Mouse (Mus musculus): ENCODE data around the gene Fam227b.

DNA sequence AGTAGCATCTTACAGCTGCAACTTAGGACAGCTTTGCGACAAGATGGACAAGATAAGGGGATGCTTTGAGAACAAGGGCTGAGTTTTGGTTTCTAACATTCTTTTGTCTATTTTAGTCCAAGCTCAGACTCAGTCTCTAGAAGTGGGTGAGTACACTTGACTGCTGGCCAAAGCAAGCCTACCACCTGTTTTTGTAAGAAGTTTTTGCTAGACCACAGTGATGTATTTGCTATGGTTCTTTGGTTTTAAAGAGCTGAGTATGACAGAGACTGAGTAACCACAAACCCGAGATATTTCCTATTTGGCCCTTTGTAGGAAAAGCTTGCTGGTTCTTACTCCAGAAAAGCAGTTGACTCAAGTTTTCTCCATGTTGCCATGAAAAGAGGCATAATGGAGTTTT lies 203.6 kb downstream of the Fam227b start:
- TF ChIP-seq POLR2A (IDR thresholded peaks at IDR 0.05; ENCODE audit: low read depth, low read length) (no peak), CTCF (IDR thresholded peaks at IDR 0.05; ENCODE audit: borderline replicate concordance, insufficient read depth, low read length) (no peak)

All from embryonic fibroblast, embryonic 13.5 days (primary cell).